Mouse (Mus musculus): Measurements from ENCODE around the gene Pbsn.
"Not testable (repeated sequence)": the region's sequence is repeated elsewhere in the genome, so short reads cannot be mapped to it uniquely, and the experiment has no call there.

Gene Pbsn

GRCm38 (mm10) chrX:77853523-77853922, at the start of gene Pbsn:
Gene Pbsn (minus strand): TSS chrX:77853623.
- DNase-seq, result no peak

- DNase-seq, result not testable (repeated sequence)
Measured at GRCm38 (mm10) chrX:77880033-77880432, 26.6 kb upstream of the Pbsn start.

GRCm38 (mm10) chrX:77864458-77864857, 11.0 kb upstream of the Pbsn start, which contains the start of gene Gm14744:
Gene Gm14744 (plus strand): TSS chrX:77864758.
- not testable (repeated sequence) for DNase-seq

DNA sequence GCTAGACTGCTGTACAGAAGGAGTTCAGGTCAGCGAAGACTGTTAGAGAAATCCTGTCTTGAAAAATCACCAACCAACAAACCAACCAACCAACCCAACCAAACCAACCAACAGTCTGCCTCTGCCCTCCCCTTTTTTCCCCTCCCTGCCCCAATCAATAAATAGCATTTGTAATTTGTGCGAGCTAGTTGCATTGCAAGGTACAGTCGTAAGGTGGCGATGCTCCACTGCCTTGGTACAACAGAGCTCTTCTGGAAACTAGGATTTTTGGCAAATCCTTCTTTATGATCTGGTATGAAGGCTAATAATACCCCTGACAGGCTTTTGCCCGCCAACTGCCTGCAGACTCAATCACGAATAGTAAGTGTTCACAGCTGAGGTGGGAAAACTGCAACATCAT, 41.4 kb downstream of the Pbsn start:
- DNase-seq, result no peak

DNA sequence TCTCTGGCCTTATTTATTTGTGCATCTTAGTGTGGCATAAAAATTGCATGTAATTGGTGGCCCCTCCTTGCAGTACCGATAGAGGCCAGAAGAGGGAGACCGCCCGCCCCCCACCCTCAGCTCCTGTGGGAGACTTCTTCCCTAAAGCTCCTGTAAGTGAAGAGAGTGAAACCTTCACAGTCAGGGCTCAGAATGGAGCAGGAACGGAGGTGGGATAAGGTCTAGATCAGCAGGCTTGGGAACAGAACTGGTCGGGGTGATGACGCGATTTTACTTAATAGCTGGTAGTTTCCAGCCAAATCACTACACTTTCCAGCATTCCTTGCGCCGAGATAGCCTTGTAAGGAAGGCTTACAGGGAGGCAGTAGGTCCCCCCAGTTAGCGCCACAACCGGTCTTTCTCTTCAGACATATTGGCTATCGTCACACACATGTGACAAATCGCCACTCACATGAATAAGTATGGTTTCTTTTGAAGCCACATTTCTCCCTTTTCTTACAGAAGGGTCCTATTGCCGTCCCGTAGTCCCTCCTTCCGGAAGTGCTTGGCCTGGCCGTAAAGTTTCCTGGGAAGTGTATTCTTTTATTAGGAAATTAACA, 42.7 kb downstream of the Pbsn start:
- peak; percentile 82 for DNase-seq

GRCm38 (mm10) chrX:77808602-77809001, 44.8 kb downstream of the Pbsn start:
- DNase-seq, result peak; percentile 51

DNA sequence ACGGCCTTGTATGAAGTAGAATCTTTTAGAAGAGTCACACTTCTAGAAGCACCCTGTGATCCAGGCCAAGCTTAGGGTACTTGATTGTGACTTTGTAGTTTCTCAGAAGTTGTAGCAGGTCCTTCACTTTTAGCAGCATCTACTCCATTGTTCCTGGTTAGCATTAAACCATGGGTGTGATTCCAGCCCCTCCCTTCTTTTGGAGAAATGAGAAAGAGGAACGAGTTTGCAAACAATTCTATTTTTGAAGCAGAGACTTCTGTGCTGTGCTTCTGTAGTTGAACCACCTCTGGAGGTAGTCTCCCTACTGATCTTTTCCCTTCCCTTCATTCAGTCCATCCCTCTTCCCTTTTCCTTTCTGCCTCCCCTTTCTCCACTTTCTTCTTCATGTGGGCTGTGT, 51.1 kb downstream of the Pbsn start:
- DNase-seq, result no peak

DNA sequence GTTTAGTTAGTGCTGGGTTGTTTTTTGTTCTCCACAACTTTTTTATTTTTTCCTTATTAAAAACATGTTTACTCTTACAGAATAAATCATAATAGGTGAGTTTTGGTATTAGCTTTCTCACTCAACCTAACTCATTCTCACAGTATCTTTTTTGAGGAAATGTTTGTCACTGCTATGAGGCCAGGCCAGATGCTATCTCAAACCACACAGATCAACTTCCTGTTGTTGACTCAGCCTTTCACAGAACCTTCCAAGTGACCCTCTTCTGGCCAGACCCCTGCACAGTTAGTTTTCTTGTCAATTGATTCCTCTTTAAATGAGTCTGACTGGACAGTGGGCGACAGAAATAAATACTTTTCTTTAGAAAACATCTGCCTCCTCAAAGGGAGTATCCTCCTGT, 51.9 kb downstream of the Pbsn start:
- no peak for DNase-seq

DNA sequence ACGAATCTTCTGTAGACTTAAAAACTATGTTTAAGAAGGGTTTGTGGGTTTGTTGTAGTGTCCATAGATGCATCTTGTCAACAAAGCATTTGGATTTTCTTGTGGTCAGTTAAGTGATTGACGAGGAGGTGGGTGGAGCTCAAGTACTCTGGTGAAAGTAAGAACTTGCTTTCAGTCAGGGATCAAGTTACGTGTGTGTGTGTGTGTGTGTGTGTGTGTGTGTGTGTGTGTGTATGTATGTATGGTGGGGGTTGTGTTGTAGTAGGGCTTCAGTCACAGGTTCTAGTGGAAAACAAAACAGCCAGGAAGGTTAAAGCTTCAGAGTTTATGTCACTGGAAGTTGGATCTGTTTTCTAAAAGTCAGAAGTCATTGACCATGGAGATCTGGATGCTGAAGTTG, 53.9 kb downstream of the Pbsn start:
- DNase-seq, result no peak

- no peak for DNase-seq
Measured at GRCm38 (mm10) chrX:77797801-77798200, 55.6 kb downstream of the Pbsn start.

- no peak for DNase-seq
Measured at GRCm38 (mm10) chrX:77796916-77797315, 56.5 kb downstream of the Pbsn start.

DNA sequence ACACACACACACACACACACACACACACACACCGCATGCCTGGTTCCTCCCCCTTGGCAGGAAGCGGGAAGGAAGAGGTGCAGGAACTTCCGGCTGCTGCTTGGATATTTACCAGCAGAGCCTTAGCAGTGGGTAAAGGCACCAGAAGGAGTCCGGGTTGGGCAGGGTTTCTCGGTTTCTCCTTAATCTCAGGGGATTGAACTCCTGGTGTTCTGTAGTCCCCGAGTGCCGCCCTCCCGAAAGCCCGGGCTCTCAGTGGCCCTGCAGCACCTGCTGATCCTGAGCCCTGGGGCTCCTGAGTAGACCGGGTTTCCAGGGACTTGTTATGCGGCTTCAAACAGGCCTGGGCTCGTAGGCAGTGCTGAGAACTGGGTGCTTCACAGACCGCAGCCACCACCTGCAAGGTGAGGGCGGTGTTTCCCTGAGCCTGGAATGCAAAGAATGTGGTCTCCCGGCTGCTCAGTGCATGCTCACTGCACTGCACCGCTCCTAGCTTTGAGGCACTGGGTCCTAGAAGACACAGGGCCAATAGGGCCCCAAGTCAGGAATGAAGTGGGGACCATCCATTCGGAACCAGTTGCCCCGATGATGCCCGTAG, 57.1 kb downstream of the Pbsn start, which contains the start of gene Prkx:
Gene Prkx (minus strand): TSS at position 41 of the 598 bp plus-strand sequence.
- DNase-seq, result peak; percentile 70

- DNase-seq, result peak; percentile 89
Measured at GRCm38 (mm10) chrX:77795858-77796174, 57.6 kb downstream of the Pbsn start.

GRCm38 (mm10) chrX:77794962-77795857, 58.2 kb downstream of the Pbsn start:
- DNase-seq, result no peak

GRCm38 (mm10) chrX:77788675-77789074, 64.7 kb downstream of the Pbsn start:
- DNase-seq, result no peak
